Mouse (Mus musculus) liver, adult 2 months (tissue): Measurements from ENCODE around the gene Dnah2. TPM values are rescaled to one million over a fixed set of nuclear protein-coding genes. Genes with fewer than 3 reads are reported as not detected.
A peak's percentile ranks its signal among the peaks of the same experiment; 100 is the strongest.

ENCODE experiments used
- DNase-seq: peaks from one replicate; pipeline ENCODE4 v3.0.0-alpha.2; 2011; ENCODE audit warnings: low read depth, low spot score; ENCODE audit errors: extremely low read depth
- H3K27ac ChIP-seq: fragments of 200-500 bp; replicated peaks from 2 replicates; pipeline ENCODE4 v1.5.1; 2012; ENCODE audit warnings: low read depth, mild to moderate bottlenecking, control low read depth, inconsistent platforms, low read length; ENCODE audit not compliant: insufficient read depth
- H3K27me3 ChIP-seq: fragments of 200-500 bp; 2 replicates; pipeline ENCODE4 v1.6.1; 2012; ENCODE audit warnings: mild to moderate bottlenecking, moderate library complexity, low read length, inconsistent platforms; ENCODE audit not compliant: control insufficient read depth, insufficient read depth
- H3K36me3 ChIP-seq: fragments of 200-500 bp; 2 replicates; pipeline ENCODE4 v1.6.1; 2012; ENCODE audit warnings: low read length, inconsistent platforms; ENCODE audit not compliant: control insufficient read depth, insufficient read depth
- H3K4me1 ChIP-seq: fragments of 200-500 bp; 2 replicates; pipeline ENCODE4 v1.6.1; 2011; ENCODE audit warnings: low read length; ENCODE audit not compliant: control insufficient read depth, insufficient read depth
- H3K4me3 ChIP-seq: fragments of 200-500 bp; 2 replicates; pipeline ENCODE4 v1.5.1; 2011; ENCODE audit warnings: low read depth, mild to moderate bottlenecking, control low read depth, low read length, moderate library complexity; ENCODE audit not compliant: insufficient read depth
- H3K79me2 ChIP-seq: fragments of 200-500 bp; 2 replicates; pipeline ENCODE4 v1.6.1; 2012; ENCODE audit warnings: inconsistent platforms, mild to moderate bottlenecking, low read length, moderate library complexity; ENCODE audit not compliant: control insufficient read depth, insufficient read depth
- H3K9ac ChIP-seq: fragments of 200-500 bp; 2 replicates; pipeline ENCODE4 v1.6.1; 2012; ENCODE audit warnings: low read depth, mild to moderate bottlenecking, control low read depth, inconsistent platforms, low read length
- CTCF ChIP-seq: fragments of 200-500 bp; IDR thresholded peaks from 2 replicates; pipeline ENCODE4 v1.5.1; 2011; ENCODE audit warnings: low read depth, low read length, control low read depth
- POLR2A ChIP-seq: fragments of 200-500 bp; IDR thresholded peaks from 2 replicates; pipeline ENCODE4 v1.6.1; 2011; ENCODE audit warnings: low read length, control low read depth; ENCODE audit not compliant: insufficient read depth; ENCODE audit errors: extremely low read depth
- WGBS: fragments of 180-500 bp; shearing (Covaris S2); methylation state at CpG from one replicate; pipeline ENCODE4 v1.1.7; 2018; 5-methylcytosine and 5-hydroxymethylcytosine counted together
- polyA plus RNA-seq: library from polyadenylated mRNA; depleted of rRNA; stranded (reverse); fragments of >200 nt; gene quantifications from 2 replicates; pipeline ENCODE4 v1.2.3, GENCODE M21; 2012
- total RNA-seq: library from RNA; depleted of rRNA; stranded (reverse); fragments of >200 nt; gene quantifications from 2 replicates; pipeline ENCODE4 v1.2.3, GENCODE M21; 2014

Gene Dnah2
- total and polyA plus RNA-seq, 2 experiments: 0.02 to 0.09 TPM

DNA sequence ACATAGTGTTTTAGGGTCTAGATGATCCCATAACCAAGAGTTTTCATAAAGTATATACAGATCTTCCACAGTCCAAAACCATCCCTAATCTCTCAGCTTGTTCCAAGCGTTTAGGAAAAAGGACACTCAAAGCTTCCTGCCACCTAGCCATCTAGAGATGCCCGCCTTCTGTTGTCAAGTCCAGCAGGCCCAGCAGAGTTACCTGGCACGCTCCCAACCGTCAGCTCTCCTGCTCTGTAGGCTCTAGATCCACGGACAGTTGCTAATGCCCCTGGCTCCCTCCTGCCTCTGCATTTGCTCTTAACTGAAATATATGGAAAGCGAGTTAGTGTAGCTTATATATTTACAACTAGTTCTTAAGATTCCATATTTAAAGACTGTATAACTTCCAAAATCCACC, 167.6 kb downstream of the Dnah2 start:
- Histone ChIP-seq H3K27me3 (no peaks in the 10 kb centered on the region), H3K36me3 (no peaks in the 10 kb centered on the region), H3K4me3 (no peak overlapping the region), H3K9ac (no peak overlapping the region), H3K79me2 (no peaks in the 10 kb centered on the region), H3K4me1 (peaks cover 14% of the 10 kb centered on the region), H3K27ac (no peak overlapping the region)
- no peak for DNase-seq
- WGBS: 91% methylated on average over 6 of the region's 6 CpGs
- TF ChIP-seq POLR2A (no peak), CTCF (no peak)

GRCm38 (mm10) chr11:69379600-69379999, 169.3 kb downstream of the Dnah2 start:
- peak; percentile 88 for DNase-seq
- H3K4me1 ChIP-seq: peaks cover 11% of the 10 kb centered on the region
- no peak overlapping the region for H3K9ac ChIP-seq
- H3K27ac ChIP-seq: peak overlapping the region; percentile 71
- H3K36me3 ChIP-seq: no peaks in the 10 kb centered on the region
- no peak for TF ChIP-seq POLR2A
- TF ChIP-seq CTCF: no peak
- H3K4me3 ChIP-seq: no peak overlapping the region
- WGBS: 49% methylated on average over 3 of the region's 3 CpGs
- H3K79me2 ChIP-seq: no peaks in the 10 kb centered on the region
- H3K27me3 ChIP-seq: no peaks in the 10 kb centered on the region

DNA sequence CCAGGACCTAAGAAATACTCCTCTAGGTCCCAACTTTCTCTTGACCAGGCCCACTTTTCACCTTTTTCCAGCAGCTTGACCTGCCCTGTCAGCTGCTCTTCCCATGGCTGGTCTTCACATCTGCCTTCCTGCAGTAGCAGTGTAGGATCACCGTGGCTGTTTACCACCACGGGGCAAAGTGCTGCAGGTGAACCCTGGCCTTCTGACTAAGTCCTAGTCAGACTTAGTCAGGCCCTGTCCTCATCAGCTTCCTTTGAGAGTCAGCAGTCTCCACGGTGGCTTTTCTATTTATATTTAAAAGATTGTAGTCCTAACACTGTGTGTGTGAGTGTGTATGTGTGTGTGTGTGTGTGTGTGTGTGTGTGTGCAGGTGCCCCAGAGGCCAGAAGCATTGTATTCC, 171.1 kb downstream of the Dnah2 start:
- H3K27ac ChIP-seq: peak overlapping the region; percentile 90
- peak; percentile 92 for DNase-seq
- H3K9ac ChIP-seq: peak overlapping the region; percentile 37
- peaks cover 11% of the 10 kb centered on the region for H3K4me1 ChIP-seq
- no peaks in the 10 kb centered on the region for H3K27me3 ChIP-seq
- H3K4me3 ChIP-seq: no peak overlapping the region
- 8% methylated on average over 3 of the region's 3 CpGs for WGBS
- H3K36me3 ChIP-seq: no peaks in the 10 kb centered on the region
- no peak for TF ChIP-seq CTCF
- TF ChIP-seq POLR2A: peak; percentile 25; the same call in 1 of the 2 replicates
- no peaks in the 10 kb centered on the region for H3K79me2 ChIP-seq

DNA sequence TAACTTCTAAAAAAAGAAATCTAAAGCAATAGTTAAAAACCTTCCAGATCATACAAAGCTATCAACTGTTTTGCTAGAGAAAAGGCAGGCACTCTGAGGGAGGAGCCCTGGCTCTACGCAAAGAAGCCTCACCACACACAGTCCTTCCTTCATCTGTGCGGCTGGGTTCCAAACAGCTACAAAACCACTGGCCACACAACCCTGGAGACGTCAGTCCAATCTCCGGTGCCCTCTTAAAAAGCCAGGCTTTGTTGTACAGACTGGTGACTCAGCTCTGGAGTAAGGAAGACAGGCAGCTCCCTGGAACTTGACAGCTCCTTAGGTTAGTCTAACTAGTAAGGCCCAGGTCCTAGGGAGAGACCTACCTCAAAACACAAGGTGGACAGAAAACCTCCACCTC, 173.3 kb downstream of the Dnah2 start:
- H3K9ac ChIP-seq: no peak overlapping the region
- no peak overlapping the region for H3K27ac ChIP-seq
- no peak for TF ChIP-seq POLR2A
- no peak for TF ChIP-seq CTCF
- no peaks in the 10 kb centered on the region for H3K36me3 ChIP-seq
- no peak for DNase-seq
- WGBS: 94% methylated on average over 4 of the region's 4 CpGs
- H3K27me3 ChIP-seq: no peaks in the 10 kb centered on the region
- no peaks in the 10 kb centered on the region for H3K79me2 ChIP-seq
- no peak overlapping the region for H3K4me3 ChIP-seq
- peaks cover 11% of the 10 kb centered on the region for H3K4me1 ChIP-seq

- peaks cover 8% of the 10 kb centered on the region for H3K4me1 ChIP-seq
- no peaks in the 10 kb centered on the region; the same call in 1 of the 2 replicates for H3K79me2 ChIP-seq
- H3K9ac ChIP-seq: no peak overlapping the region
- H3K27me3 ChIP-seq: no peaks in the 10 kb centered on the region
- 94% methylated on average over 16 of the region's 16 CpGs for WGBS
- no peak overlapping the region for H3K27ac ChIP-seq
- no peak for TF ChIP-seq POLR2A
- no peak for TF ChIP-seq CTCF
- DNase-seq: no peak
- H3K4me3 ChIP-seq: no peak overlapping the region
- no peaks in the 10 kb centered on the region for H3K36me3 ChIP-seq
Measured at GRCm38 (mm10) chr11:69373223-69373965, 175.5 kb downstream of the Dnah2 start.

GRCm38 (mm10) chr11:69372780-69373170, 176.1 kb downstream of the Dnah2 start:
- WGBS: 61% methylated on average over 3 of the region's 3 CpGs
- DNase-seq: no peak
- no peak overlapping the region for H3K4me3 ChIP-seq
- no peak overlapping the region for H3K27ac ChIP-seq
- H3K79me2 ChIP-seq: no peaks in the 10 kb centered on the region; the same call in 1 of the 2 replicates
- TF ChIP-seq POLR2A (no peak), CTCF (peak; percentile 27; the same call in 1 of the 2 replicates)
- no peak overlapping the region for H3K9ac ChIP-seq
- H3K27me3 ChIP-seq: no peaks in the 10 kb centered on the region
- no peaks in the 10 kb centered on the region for H3K36me3 ChIP-seq
- peaks cover 10% of the 10 kb centered on the region for H3K4me1 ChIP-seq
